Mouse (Mus musculus): Measurements from ENCODE around the gene Kcnq1.

The Kcnq1 gene

DNA sequence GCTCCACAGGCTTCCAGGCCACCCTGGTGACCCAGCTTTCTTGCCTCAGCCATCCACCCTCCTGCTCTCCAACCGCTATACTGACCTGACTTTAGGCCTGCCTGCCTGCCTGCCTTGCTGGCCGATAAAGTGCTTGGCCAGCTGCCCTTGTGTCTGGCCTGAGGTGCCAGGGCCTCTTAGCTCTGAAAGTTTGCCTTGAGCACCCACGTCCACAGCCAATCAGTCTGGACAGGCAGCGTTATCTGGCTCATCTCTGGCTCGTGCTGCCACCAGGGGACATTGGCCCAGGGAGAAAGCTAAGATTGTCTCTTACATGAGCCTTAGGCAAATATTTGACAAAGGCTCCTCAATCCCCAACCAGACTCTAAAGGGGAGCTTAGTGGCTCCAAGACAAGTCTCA lies 254.6 kb downstream of the Kcnq1 start:
- no peak for DNase-seq (ENCODE audit: extremely low spot score, low spot score)

DNA sequence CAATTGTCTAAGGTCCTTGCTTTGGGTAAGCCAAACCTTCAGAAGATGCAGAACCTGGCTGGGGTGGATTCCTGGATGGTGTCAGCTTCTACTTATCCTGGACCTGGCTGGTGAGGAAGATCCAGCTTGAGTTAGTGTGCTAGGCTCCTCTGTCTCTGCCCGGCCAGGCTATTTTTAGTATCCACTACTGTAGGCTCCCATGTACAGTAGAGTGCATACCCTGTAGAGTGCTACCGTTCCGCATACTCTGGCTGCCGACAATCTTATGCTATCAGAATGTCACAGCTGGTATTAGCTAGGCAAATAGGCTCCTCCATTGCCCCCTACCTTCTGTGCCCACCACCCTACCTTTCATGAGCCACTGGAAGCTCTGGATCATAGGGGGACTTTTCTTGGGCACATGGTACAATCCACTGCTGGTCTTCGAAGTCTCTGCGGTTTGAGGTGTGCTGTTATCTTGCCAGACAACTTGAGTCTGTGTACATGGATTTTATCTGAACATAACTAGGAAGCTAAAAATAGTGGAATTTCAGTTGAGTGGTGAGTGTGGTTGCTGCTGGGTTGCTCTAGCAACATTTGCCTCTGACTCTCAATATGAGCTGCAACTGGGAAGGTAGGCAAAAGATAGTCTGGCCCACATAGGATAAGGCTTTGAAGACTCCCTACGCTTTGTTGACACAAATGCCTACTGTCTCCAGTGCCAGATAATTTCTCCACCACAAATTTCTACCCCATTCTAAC lies 258.1 kb downstream of the Kcnq1 start:
- no peak for DNase-seq (ENCODE audit: extremely low spot score, low spot score)

DNA sequence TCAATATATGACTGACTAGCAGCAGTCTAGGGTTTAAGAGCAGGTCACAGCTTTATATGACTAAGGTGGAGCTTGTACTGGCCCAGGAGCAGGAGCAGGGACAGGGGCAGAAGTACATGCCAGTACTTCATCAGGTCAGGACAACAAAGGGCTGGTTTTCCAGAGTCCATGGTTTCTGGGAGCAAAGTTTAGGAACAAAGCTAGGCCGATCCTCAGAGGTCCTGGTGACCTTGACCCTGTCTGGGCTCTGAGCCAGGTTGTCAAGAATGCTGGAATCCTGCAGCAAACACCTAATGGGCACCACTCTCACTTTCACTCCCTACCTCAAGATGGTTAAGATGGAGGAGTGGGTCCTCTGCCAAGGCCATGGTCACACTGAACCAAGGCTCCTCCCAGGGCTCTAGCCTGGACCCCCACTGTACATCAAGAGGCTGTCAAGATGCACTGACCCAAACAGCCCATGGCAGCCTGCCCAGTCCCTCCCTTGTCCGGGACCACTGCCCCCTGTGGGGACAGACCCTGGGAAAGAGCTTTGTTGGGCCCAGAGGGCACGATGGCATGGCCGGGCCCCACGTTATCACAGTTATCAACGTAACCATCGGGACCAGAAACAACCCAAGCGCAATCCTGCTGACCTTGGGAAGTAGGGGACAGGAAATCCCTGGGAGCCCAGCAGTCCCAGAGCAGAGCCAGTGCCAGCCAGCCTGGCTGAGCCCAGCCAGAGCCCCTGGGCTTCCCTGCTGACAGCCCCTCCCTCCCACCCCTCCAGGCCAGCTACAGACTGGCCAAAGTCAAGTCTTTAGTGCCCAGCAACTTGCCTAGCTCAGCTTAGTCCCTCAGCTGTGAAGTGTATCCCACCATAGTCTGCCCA lies 259.0 kb downstream of the Kcnq1 start:
- DNase-seq (ENCODE audit: extremely low spot score, low spot score): no peak

DNA sequence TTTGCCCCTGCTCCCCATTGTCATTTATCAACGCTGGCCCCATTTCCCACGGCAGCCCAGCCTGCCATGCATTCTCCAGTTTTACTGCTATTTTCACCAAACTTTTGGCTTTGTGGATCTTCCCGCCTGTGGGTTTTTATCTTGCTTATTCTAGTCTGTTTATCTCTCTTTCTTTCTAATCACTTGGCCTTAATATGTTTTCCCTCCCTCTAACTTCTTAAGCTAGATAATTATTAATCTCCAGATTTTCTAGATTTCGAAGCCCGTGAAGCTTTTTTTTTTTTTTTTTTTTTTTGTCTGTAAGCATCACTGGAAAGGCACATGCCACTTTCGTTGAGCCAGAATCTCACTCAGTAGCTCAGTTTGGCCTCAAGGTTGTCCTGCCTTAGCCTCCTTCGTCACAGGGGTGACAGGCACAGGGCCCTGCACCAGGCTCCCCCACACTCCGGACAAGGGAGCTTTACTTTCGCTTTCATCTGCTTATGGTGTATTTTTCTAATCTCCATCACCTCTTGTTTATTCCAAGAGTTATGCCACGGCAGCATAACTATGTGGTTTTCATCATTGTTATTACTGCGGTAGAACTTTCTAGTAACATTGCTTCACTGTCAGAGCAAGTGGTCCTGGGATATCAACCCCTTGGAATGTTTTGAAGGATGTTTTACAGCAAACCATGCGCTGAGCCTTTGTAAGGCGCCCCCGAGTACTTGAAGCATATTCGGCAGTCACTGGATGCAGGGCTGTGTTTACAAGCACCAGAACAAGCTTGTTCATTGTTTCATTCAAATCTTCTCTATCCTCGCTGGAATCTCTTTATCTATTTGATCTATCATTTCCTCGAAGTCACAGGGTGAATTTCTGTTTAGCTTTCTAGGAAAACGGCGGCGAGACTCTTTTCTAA lies 261.5 kb downstream of the Kcnq1 start:
- DNase-seq (ENCODE audit: extremely low spot score, low spot score): no peak

DNA sequence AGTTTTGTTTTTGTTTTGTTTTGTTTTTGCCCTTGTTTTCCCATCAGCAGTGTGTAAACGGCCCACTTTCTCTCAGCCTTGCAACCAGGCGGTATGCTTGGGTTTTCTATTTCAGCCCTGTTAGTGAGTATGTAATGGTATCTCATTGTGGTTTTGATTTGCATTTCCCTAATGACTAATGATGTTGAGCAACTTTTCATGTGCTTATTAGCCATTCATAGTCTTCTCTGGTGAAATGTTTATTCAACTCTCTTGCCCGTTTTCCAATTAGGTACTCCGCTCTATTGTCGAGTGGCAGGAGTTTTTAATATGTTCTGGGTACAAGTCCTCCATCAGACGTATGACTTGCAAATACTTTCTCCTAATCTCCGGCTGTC lies 262.1 kb downstream of the Kcnq1 start:
- DNase-seq (ENCODE audit: extremely low spot score, low spot score): no peak

DNA sequence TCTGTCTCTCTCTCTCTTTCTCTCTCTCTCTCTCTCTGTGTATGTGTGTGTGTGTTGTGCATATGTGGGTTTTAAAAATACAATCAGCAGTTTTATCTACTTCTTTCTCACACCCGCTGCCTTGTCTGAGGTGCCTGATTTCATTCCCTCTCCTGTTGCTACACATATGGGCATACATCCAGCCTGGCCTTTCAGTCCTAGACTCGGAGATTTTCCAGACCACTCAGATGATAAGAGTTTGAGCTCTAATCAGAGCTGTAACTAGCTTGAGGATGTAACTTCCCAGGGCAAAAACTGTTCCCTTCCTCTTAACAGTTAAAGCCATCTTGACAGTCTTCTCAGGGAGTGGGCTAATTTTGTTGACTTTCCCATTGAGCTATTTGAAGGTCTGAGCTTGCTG lies 265.2 kb downstream of the Kcnq1 start:
- DNase-seq (ENCODE audit: extremely low spot score, low spot score): no peak

DNA sequence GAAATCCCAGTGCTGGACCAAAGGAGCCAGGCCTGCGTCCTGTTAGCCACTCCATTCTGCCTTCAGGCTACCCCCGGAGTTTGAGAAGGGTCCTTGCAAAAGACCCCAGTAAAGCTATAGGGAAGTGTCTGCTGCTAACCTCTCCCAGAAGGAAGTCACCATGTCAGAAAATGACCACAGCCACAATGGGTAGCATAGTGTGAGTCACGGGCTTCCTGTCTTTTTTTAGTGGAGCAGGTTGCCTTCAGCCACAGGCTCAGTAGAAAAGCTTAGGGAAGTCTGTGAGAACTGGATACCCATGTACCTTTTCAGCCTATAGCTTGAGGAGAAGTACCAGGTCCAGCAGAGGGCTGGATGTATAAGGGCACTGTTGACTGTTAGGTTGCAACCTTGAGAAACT lies 267.1 kb downstream of the Kcnq1 start:
- DNase-seq (ENCODE audit: extremely low spot score, low spot score): no peak

DNA sequence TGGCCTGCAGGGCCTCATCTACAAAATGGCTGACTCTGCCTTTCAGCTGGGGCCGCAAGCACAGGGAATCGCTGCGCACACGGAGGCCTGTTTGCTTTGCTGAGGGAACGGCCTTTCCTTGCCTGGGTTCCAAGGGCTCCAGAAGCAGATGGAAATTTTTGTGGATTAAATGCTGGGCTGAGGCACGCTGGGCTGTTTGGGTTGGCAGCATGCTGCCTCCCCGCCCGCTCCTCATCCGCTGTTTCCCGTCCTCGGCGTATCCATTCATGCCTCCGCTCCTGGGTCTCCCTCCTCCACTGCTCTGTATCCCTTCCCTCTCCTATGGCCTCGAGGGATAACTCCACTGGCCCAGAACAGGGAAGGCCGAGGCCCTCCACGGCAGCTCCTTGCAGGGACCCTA lies 269.8 kb downstream of the Kcnq1 start:
- DNase-seq (ENCODE audit: extremely low spot score, low spot score): no peak

DNA sequence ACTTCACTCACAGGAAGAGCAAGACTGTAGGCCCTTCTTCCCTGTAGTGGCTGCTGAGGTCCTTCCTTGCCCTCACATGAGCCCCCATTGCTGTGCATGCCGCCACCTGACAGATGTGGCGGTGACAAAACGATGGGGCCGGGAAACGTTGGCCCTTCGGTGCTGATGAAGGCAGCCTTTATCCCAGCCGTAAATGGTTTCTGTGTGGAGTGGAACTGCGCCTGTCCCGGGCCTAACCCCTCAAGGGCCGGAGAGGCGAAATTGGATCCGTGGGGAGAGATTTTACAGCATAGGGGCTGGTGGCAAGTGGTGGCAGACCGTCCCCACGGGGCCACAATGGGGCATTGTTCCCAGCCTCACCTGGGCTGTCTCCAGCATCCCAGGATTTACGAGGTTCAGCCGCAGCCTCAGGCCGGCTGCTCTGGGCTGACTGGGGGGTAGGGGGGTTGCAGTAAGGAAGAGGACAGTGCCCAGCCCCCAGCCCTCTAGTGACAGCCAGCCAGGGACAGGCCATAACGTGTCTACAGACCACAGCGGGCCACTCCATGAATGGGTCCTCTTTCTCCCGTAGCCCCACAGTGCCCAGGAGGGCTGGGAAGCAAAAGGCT lies 274.4 kb downstream of the Kcnq1 start:
- no peak for DNase-seq (ENCODE audit: extremely low spot score, low spot score)

DNA sequence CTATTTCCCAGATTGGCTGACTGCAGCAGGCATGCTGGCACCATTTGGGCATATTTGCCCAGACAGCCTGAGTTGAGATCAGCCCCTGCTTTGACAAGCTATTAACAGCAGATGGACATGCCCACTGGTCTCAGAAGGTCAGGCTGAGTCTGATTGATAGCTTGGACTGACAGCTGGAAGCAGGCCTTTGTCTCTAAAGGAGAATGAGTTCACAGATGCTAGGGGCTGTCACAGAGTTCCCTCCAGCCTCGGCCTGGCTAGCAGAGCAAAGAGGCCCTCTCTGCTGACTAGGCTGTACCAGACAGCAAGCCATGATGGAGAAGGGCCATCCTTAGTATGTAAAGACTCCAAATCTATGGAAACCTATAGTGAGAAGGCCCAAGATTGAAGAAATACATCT lies 280.5 kb downstream of the Kcnq1 start:
- DNase-seq (ENCODE audit: extremely low spot score, low spot score): peak; percentile 30

DNA sequence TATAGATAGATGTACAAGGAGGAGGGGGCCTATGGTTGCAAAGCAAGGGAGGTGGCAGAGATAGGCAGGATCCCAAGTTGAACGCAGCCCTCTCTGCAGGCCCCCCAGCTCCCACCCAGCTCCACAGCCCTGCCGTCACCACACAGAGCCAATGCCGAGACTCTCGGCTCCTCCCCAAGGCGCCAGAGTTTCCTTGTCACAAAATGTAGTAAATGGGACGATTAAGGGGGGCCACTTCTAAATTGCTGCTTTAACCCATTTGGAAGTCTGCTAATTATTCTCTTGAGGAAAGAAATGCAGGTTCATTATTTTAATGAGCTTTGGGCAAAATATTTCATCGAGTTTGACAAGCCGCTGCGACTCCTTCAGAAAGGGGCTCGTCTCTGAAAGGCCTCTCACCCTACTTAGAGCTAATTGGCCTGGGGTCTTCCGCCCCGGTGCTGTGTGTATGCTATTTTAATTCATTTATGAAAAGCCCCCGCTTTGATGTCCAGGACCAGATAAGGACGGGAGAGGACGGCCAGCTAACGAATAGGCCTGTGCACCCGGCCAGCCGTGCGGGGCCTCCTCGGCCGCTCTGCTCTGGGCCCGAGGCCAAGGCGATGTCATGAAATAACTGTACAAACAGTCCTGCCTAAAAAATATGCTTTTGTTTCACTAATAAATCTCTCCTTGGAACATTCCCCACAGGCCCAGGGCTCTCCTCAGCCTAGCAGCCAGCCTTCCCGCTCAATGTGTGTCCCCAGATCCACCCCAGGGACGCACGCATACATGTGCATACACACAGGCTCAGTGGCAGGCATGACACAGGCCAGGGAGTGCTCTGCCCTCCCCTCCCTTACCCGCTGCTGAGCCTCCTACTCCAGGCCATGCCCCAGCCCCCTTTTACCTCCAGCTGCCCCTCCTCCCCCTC lies 282.9 kb downstream of the Kcnq1 start:
- no peak for DNase-seq (ENCODE audit: extremely low spot score, low spot score)

DNA sequence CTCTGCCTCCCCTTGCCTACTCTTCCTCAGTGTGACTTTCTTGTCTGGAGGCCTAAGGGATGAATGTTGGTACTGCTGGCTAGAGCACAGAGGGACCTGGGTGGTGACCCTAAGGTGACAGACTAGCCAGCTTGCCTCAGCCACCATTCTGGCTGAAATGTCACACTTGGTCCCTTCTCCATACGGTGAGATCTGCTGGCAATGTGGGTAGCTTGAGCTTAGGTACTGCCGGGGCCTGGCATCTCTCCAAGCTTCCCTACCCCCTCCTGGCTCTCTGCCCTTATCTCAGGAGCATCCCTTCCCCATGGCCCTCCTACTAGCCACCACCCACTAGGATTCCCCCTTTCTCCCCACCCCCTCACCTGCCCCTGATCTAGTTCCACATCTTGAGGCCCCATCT lies 283.7 kb downstream of the Kcnq1 start:
- no peak for DNase-seq (ENCODE audit: extremely low spot score, low spot score)

DNA sequence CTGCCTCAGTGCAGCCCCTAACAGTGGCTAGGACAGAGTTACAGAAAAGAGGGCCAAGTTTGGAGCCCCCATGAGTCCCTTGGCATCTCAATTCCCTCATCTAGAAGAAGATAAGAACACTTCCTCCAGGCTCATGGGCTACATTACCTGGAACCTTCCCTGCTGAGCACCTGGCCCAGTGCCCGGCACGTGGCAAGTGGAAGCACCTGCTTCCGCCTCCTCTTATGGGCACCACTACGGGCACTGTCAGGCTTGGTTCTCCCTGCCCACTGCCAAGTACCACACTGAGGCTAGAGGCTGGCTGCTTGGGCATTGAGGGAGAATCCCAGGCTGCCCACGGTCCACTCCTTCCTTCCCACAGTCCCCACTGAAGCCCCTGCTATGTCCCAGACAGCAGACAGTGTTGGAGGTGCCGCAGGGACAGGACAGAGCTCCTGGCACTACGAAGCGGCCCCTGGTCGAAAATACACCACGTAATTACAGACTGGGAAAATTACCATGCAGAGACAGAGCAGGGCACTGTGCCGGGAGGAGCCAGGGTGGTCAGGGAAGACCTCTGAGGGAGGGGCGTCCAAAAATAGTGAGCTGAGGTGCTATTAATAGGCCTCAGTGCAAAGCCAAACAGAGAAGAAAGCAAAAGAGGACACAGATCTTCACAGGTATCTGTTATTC lies 284.3 kb downstream of the Kcnq1 start:
- no peak for DNase-seq (ENCODE audit: extremely low spot score, low spot score)

DNA sequence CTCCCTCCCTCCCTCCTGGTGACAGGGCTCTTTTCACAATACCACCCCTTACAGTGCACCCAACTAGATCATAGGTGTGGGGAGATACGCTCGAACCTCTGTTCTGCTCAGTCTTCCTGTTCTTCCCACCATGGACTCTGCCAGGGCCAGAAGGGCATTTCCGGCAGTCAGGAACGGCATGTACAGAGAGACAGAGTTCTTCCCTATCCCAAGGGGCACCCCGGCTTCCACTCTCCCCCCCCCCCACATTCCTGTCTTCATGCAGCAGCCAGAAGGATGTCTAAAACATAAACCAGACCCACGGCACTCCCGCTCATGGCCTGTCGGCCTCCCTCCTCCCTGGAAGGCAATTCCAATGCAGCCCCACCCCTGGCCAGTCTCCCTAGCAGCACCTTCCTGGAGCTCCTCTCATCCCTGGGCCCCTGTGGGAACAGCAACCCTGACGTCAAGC lies 289.0 kb downstream of the Kcnq1 start:
- DNase-seq (ENCODE audit: extremely low spot score, low spot score): no peak

DNA sequence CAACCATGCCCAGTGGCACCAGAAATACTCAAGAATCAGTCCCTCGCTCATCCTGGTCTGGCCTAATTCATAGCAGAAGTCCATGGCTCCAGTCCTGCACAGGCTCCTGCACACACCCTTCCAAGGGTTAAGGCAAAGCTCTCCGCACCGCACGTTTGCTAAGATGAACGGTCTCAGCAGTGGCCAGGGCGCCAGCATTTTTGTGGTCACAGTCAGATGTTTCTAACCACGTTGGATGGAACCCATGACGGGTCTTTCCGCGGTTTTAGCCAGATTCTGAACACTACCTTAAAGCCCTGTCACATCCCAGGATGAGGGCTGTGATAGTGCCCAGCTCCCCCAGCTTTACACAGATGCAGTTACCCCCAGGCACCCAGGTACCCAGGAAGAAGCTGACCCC lies 293.6 kb downstream of the Kcnq1 start:
- DNase-seq (ENCODE audit: extremely low spot score, low spot score): no peak

DNA sequence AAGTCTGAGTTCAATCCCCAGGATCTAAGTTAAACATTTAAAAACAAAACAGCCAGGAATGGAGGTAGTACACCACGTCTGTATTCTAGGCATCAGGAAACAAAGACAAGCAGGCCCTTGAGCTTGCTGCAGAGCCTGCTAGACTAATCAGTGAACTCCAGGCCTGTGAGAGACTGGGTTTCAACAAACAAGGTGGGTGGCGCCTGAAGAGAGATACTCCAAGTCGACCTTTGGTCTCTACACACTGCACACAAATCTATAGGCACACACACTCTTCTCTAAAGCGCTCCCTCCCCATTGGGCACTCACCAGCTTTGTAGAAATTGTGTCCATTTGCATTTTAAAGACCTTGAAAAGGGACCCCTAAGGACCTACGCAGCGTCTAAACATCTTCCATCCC lies 294.4 kb downstream of the Kcnq1 start:
- no peak for DNase-seq (ENCODE audit: extremely low spot score, low spot score)

DNA sequence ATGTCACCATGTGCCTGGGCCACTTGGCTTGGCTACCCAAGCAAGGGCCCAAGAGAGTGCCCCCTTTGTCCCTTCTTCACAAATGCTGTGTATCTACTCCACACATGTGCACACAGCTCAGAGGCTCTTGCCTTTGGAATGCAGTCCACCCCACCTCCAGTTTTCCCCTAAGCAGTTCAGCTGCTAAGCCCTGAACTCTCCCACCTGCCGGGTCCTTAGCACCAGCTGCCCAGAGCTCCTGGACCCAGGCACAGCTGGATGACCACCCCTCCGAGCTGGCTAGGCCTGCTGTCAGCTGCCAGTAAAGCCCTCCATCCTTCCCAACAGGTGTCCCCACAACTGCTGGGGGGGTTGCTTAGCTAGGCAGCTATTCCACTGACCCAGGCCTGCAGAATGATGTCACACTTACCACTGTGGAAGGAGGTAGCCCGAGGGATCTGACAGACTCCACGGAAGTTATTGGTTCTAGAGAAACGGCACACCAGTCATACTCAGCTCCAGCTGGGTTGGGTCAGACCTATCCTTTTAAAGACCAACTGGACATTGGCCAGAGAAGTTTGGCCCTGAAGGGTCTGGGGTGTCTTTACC lies 295.4 kb downstream of the Kcnq1 start:
- no peak for DNase-seq (ENCODE audit: extremely low spot score, low spot score)

DNA sequence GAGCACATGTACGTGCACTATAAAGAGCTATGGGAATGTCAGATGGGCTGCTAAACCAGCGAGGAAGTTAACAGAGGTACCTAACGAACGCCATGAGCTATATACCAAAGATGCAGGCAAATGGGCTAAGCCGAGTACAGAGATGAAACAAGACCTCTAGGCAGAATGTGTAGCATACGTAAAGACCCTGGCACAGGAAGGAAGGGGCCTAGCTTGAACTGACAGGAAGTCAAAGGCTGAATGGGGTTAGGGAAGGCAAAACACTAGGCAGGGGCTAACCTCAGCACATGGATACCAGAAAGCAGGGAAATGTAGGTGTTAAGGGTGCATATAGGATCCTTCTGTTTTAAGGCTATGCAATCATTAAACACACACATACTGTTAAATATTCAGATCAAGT lies 298.1 kb downstream of the Kcnq1 start:
- no peak for DNase-seq (ENCODE audit: extremely low spot score, low spot score)

DNA sequence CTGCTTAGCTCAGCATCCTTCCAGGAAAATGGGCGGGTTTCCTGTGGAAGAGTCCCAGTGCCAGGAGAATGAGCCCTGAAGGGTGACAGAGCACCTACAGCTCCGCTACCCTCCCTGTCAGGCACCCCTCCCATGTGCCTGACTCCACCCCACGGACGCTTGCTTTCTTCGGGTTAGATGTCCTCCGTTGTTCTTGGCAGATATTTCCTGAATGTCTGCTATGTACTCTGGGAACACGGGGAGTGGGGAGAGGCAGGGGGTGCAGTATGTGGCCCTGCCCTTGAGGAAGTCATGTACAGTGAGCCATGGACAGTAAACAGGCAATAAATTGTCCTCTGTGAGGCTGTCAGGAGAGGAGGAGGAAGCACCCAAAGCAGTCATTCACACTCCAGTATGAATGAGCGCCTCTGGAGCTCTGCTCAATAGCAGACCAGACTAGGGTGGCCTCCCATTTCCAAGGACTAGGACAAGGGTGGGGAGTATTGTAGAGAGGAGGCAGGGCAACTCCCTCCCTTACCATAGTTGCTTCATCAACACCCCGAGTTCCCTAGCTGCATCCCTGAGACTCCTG lies 301.9 kb downstream of the Kcnq1 start:
- DNase-seq (ENCODE audit: extremely low spot score, low spot score): no peak

Data from neural tube, embryonic 10.5 days (tissue).